Mouse (Mus musculus) forebrain, embryonic 11.5 days (tissue): ENCODE measurements around the gene Uvrag. TPM values are rescaled to one million over a fixed set of nuclear protein-coding genes. Genes with fewer than 3 reads are reported as not detected.

Experiments
- ATAC-seq: fragments of 200-750 bp; cut with Nextera tagmentation; replicated peaks from 2 replicates; pipeline ENCODE4 v1.8.0; 2017; ENCODE audit warnings: moderate TSS enrichment; ENCODE audit not compliant: low FRiP score
- DNase-seq: peaks from one replicate; pipeline ENCODE4 v3.0.0-alpha.2; 2017; ENCODE audit warnings: low spot score
- H3K27ac ChIP-seq: fragments of 300-500 bp; sonication (generic); 2 replicates; pipeline ENCODE4 v1.5.1; 2014; ENCODE audit warnings: low read depth, low read length
- H3K27me3 ChIP-seq: fragments of 300-500 bp; sonication (generic); 2 replicates; pipeline ENCODE4 v1.6.1; 2014; ENCODE audit warnings: mild to moderate bottlenecking, low read length, mixed read lengths; ENCODE audit not compliant: control insufficient read depth, insufficient read depth
- H3K36me3 ChIP-seq: fragments of 300-500 bp; sonication (generic); 2 replicates; pipeline ENCODE4 v1.6.1; 2014; ENCODE audit warnings: mild to moderate bottlenecking, low read length, moderate library complexity, mixed read lengths; ENCODE audit not compliant: control insufficient read depth, insufficient read depth
- H3K4me1 ChIP-seq: fragments of 300-500 bp; sonication (generic); replicated peaks from 2 replicates; pipeline ENCODE4 v1.6.1; 2014; ENCODE audit warnings: low read length, mixed read lengths; ENCODE audit not compliant: control insufficient read depth, insufficient read depth
- H3K4me2 ChIP-seq: fragments of 300-500 bp; sonication (generic); 2 replicates; pipeline ENCODE4 v1.6.1; 2014; ENCODE audit warnings: low read depth, mild to moderate bottlenecking, low read length, moderate library complexity, mixed read lengths; ENCODE audit not compliant: severe bottlenecking
- H3K4me3 ChIP-seq: fragments of 300-500 bp; sonication (generic); 2 replicates; pipeline ENCODE4 v1.5.1; 2014; ENCODE audit warnings: low read depth, low read length
- H3K9ac ChIP-seq: fragments of 300-500 bp; sonication (generic); 2 replicates; pipeline ENCODE4 v1.6.1; 2014; ENCODE audit warnings: low read length
- H3K9me3 ChIP-seq: fragments of 300-500 bp; sonication (generic); 2 replicates; pipeline ENCODE4 v1.6.1; 2016; ENCODE audit warnings: low read length, mixed read lengths; ENCODE audit not compliant: control insufficient read depth
- WGBS: fragments of 180-500 bp; shearing (Covaris S2); extraction: QIAGEN DNeasy Blood & Tissue Kit; methylation state at CpG from one replicate; pipeline ENCODE4 v1.1.7; 2014; 5-methylcytosine and 5-hydroxymethylcytosine counted together
- polyA plus RNA-seq: library from polyadenylated mRNA; unstranded; fragments of >200 nt; fragmentation: Nextera tagmentation; extraction: Ambion mirVana; gene quantifications from 2 replicates; pipeline ENCODE4 v1.2.1, GENCODE M21; 2014

Uvrag gene
- polyA plus RNA-seq, 1 experiment from 2014 or later = 12.2 TPM

DNA sequence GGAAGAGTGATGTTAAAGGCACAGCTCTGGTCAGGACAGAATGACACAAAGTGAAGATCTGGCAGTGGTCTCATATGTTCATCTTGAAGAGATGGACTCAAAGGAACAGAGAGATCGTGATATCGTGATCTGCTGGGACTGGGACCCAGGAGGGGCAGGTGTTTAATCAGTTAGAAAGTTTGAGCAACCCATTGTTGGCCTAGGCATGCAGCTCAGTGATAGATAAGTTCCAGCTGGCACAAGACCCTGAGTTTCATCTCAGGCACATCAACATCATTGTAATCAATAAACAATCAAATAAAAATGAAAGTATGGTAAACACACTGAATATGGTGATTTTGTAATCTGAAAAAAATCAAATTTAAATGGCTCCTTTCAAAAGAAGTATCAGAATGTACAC is 43.8 kb downstream of the Uvrag start:
- Histone ChIP-seq H3K36me3 (no peaks in the 10 kb centered on the region), H3K4me1 (peaks cover 7% of the 10 kb centered on the region), H3K27ac (no peak overlapping the region), H3K9ac (no peak overlapping the region), H3K4me2 (no peak overlapping the region), H3K9me3 (no peaks in the 10 kb centered on the region), H3K27me3 (no peaks in the 10 kb centered on the region), H3K4me3 (no peak overlapping the region)
- DNase-seq (no peak), ATAC-seq (no peak)
- WGBS = 88% methylated on average over 2 of the region's 2 CpGs

DNA sequence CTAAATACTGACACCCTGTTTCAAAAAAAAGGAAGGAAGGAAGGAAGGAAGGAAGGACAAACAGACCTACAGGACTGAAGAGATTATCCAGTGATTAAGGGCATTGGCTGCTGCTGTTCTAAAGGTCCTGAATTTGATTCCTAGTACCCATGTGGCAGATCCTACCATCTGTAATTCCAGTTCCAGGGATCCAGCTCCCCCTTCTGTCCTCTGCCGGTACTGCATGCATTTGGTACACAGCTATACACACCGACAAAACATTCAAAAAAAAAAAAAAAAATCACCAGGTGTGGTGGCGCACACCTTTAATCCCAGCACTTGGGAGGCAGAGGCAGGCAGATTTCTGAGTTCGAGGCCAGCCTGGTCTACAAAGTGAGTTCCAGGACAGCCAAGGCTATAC is 45.8 kb downstream of the Uvrag start:
- Histone ChIP-seq H3K27ac (no peak overlapping the region), H3K4me1 (no peaks in the 10 kb centered on the region), H3K4me3 (no peak overlapping the region), H3K9me3 (no peaks in the 10 kb centered on the region), H3K36me3 (no peaks in the 10 kb centered on the region), H3K9ac (no peak overlapping the region), H3K27me3 (no peaks in the 10 kb centered on the region), H3K4me2 (no peak overlapping the region)
- ATAC-seq = no peak
- 71% methylated on average over 4 of the region's 4 CpGs for WGBS
- DNase-seq = peak; percentile 66

GRCm38 (mm10) chr7:99094336-99094735 is 46.6 kb downstream of the Uvrag start:
- H3K9me3 ChIP-seq = no peaks in the 10 kb centered on the region
- no peak overlapping the region for H3K4me2 ChIP-seq
- H3K9ac ChIP-seq = no peak overlapping the region
- ATAC-seq (no peak), DNase-seq (no peak)
- H3K4me1 ChIP-seq = no peaks in the 10 kb centered on the region
- H3K36me3 ChIP-seq = no peaks in the 10 kb centered on the region
- H3K27me3 ChIP-seq = no peaks in the 10 kb centered on the region
- 91% methylated on average over 3 of the region's 3 CpGs for WGBS
- no peak overlapping the region for H3K27ac ChIP-seq
- no peak overlapping the region for H3K4me3 ChIP-seq

DNA sequence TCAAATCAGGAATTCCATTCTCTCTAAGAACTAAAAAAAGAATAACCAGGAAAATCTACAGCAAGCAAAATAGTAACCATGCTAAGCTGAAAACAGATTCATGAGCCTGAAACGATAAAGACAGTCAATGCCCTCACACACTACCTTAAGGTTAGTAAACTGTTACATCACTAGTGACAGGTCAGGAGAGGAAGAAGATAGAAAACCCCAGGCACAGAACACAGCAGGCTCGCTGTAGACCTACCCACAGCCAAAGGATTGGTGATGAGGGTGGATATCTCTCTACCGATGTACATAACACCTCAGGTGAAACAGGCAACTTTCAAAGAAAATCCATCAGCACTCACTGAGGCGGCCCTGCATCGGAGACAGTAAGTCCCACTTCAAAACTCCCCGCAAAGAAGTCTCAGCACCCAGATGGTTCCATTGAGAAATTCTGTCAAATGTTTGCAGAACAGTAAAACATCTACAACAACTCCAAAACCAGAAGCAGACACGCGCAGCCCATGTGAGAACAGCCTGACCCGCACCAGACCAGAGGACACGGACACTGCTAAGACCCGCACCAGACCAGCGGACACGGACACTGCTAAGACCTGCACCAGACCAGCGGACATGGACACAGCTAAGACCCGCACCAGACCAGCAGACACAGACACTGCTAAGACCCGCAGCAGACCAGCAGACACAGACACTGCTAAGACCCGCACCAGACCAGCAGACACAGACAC is 48.9 kb downstream of the Uvrag start:
- DNase-seq (no peak), ATAC-seq (no peak)
- H3K36me3 ChIP-seq = no peaks in the 10 kb centered on the region
- no peak overlapping the region for H3K4me3 ChIP-seq
- H3K4me2 ChIP-seq = no peak overlapping the region
- no peaks in the 10 kb centered on the region for H3K27me3 ChIP-seq
- H3K9ac ChIP-seq = no peak overlapping the region
- H3K4me1 ChIP-seq = no peaks in the 10 kb centered on the region
- no peaks in the 10 kb centered on the region for H3K9me3 ChIP-seq
- no peak overlapping the region for H3K27ac ChIP-seq
- WGBS = 86% methylated on average over 17 of the region's 17 CpGs

- Histone ChIP-seq H3K4me3 (no peak overlapping the region), H3K36me3 (no peaks in the 10 kb centered on the region), H3K9me3 (no peaks in the 10 kb centered on the region), H3K4me1 (no peaks in the 10 kb centered on the region), H3K27ac (no peak overlapping the region), H3K4me2 (no peak overlapping the region), H3K9ac (no peak overlapping the region), H3K27me3 (no peaks in the 10 kb centered on the region)
- 89% methylated on average over 4 of the region's 4 CpGs for WGBS
- ATAC-seq (no peak), DNase-seq (no peak)
Measured at GRCm38 (mm10) chr7:99089716-99090115, 51.2 kb downstream of the Uvrag start.

- Histone ChIP-seq H3K4me1 (no peaks in the 10 kb centered on the region), H3K27me3 (no peaks in the 10 kb centered on the region), H3K4me2 (no peak overlapping the region), H3K36me3 (no peaks in the 10 kb centered on the region), H3K4me3 (no peak overlapping the region), H3K9me3 (no peaks in the 10 kb centered on the region), H3K27ac (no peak overlapping the region), H3K9ac (no peak overlapping the region)
- ATAC-seq = no peak
- 88% methylated on average over 10 of the region's 10 CpGs for WGBS
- DNase-seq = no peak
Measured at GRCm38 (mm10) chr7:99088576-99089346, 52.2 kb downstream of the Uvrag start.

DNA sequence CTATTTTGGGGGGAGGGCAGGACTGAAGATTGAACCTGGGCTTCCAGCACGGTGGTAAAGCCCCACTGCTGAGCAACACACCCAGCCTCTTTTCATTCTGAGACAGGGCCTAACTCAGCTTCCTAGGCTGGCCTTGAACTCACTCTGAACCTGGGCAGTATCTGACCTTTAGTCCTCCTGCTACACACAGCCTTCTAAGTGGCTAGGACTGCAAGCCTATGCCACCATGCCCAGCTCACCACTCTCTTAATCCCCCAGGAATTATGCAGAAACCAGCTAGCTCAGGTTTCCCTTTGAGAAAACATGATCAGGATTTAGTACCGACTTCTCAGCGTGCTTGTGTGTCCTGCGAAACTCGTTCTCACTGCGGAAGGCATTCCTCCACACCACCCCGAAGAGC is 53.4 kb downstream of the Uvrag start:
- no peaks in the 10 kb centered on the region for H3K9me3 ChIP-seq
- H3K4me2 ChIP-seq = no peak overlapping the region
- no peaks in the 10 kb centered on the region for H3K36me3 ChIP-seq
- no peaks in the 10 kb centered on the region for H3K4me1 ChIP-seq
- DNase-seq (no peak), ATAC-seq (no peak)
- WGBS = 75% methylated on average over 7 of the region's 7 CpGs
- no peak overlapping the region for H3K4me3 ChIP-seq
- H3K9ac ChIP-seq = no peak overlapping the region
- no peaks in the 10 kb centered on the region for H3K27me3 ChIP-seq
- no peak overlapping the region for H3K27ac ChIP-seq

GRCm38 (mm10) chr7:99086646-99087443 is 54.1 kb downstream of the Uvrag start:
- no peak overlapping the region for H3K9ac ChIP-seq
- DNase-seq (no peak), ATAC-seq (no peak)
- H3K27me3 ChIP-seq = no peaks in the 10 kb centered on the region
- no peaks in the 10 kb centered on the region for H3K36me3 ChIP-seq
- H3K27ac ChIP-seq = no peak overlapping the region
- 79% methylated on average over 9 of the region's 9 CpGs for WGBS
- H3K4me3 ChIP-seq = no peak overlapping the region
- H3K4me2 ChIP-seq = no peak overlapping the region
- no peaks in the 10 kb centered on the region for H3K4me1 ChIP-seq
- H3K9me3 ChIP-seq = no peaks in the 10 kb centered on the region
